Mouse (Mus musculus): ENCODE results near the gene Slc22a20.

DNA sequence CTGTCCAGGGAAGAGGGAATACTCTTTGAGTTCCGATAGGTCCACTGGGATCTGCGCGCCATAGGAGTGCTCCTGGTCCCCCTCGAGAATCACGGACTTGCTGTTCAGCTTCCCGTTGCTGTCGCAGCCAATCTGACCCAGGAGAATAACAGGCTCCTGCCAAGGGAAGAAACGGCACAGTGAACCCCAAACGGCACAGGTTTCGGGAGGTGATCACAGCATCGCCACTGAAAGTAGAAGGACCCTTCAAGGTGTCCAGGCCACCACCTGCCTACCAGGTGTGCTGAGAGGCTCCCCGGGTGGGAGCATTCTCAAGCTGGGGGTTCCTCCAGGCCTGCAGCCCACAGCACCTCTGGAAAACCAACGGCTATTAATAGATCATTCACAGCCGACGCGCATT is 34.3 kb downstream of the Slc22a20 start:
- TF ChIP-seq POLR2A (IDR thresholded peaks at IDR 0.05; ENCODE audit: borderline replicate concordance, insufficient read depth, low read length) (no peak), CTCF (IDR thresholded peaks at IDR 0.05; ENCODE audit: borderline replicate concordance, insufficient read depth, low read depth, low read length) (no peak)
